Mouse (Mus musculus): ENCODE results near the gene Cxcl10. TPM values are rescaled to one million over a fixed set of nuclear protein-coding genes. Genes with fewer than 3 reads are reported as not detected.

Gene Cxcl10
- polyA plus RNA-seq, 1 experiment from 2014 or later, result 0.74 TPM

DNA sequence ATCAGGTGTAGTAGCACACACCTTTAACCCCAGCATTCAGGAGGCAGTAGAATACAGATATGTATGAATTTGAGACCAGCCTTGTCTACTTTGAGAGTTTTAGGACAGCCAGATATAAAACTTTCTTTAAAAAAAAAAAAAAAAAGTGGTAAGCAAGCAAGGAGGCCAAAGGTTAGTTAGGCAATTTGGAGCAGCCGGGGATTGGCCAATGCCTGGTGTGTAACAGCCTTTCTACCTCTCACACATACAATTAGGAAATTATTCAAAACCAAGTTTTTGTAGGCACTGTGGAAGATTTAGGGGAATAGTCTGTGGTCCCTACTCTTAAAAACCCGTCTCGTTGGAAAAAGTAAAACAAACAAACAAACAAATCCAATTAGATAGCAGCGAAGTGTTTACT, 26.1 kb downstream of the Cxcl10 start:
- no peaks in the 10 kb centered on the region for H3K9me3 ChIP-seq (ENCODE audit: control insufficient read depth, low read length)
- no peaks in the 10 kb centered on the region for H3K36me3 ChIP-seq (ENCODE audit: control insufficient read depth, insufficient read depth, low read length)
- no peaks in the 10 kb centered on the region for H3K27me3 ChIP-seq (ENCODE audit: control insufficient read depth, insufficient read depth, low read length)
- no peaks in the 10 kb centered on the region for H3K4me1 ChIP-seq (replicated peaks; ENCODE audit: control insufficient read depth, insufficient read depth)
- H3K4me3 ChIP-seq (ENCODE audit: low read depth, low read length), result no peak overlapping the region
- H3K27ac ChIP-seq (replicated peaks), result no peak overlapping the region
- DNase-seq (ENCODE audit: low spot score), result no peak
- 71% methylated on average over 4 of the region's 4 CpGs for WGBS
- H3K4me2 ChIP-seq (replicated peaks; ENCODE audit: low read depth), result no peak overlapping the region
- H3K9ac ChIP-seq (ENCODE audit: low read length), result no peak overlapping the region
- ATAC-seq (ENCODE audit: low FRiP score, low TSS enrichment), result no peak
- TF ChIP-seq EP300 (optimal IDR thresholded peaks at IDR 0.05) (no peak), CTCF (IDR thresholded peaks at IDR 0.05; ENCODE audit: low read depth) (no peak)

- no peak overlapping the region for H3K27ac ChIP-seq (replicated peaks)
- WGBS, result 35% methylated on average over 8 of the region's 8 CpGs
- DNase-seq (ENCODE audit: low spot score), result no peak
Measured at GRCm38 (mm10) chr5:92321631-92322400, 26.9 kb downstream of the Cxcl10 start.

GRCm38 (mm10) chr5:92318596-92318995, 30.1 kb downstream of the Cxcl10 start:
- Histone ChIP-seq H3K9ac (ENCODE audit: low read length) (no peak overlapping the region), H3K4me3 (ENCODE audit: low read depth, low read length) (no peak overlapping the region), H3K4me1 (replicated peaks; ENCODE audit: control insufficient read depth, insufficient read depth) (no peaks in the 10 kb centered on the region), H3K4me2 (replicated peaks; ENCODE audit: low read depth) (no peak overlapping the region), H3K36me3 (ENCODE audit: control insufficient read depth, insufficient read depth, low read length) (no peaks in the 10 kb centered on the region), H3K9me3 (ENCODE audit: control insufficient read depth, low read length) (no peaks in the 10 kb centered on the region), H3K27me3 (ENCODE audit: control insufficient read depth, insufficient read depth, low read length) (no peaks in the 10 kb centered on the region), H3K27ac (replicated peaks) (no peak overlapping the region)
- TF ChIP-seq CTCF (IDR thresholded peaks at IDR 0.05; ENCODE audit: low read depth), result no peak
- TF ChIP-seq EP300 (optimal IDR thresholded peaks at IDR 0.05), result no peak
- WGBS, result 81% methylated on average over 14 of the region's 14 CpGs
- no peak for DNase-seq (ENCODE audit: low spot score)
- no peak for ATAC-seq (ENCODE audit: low FRiP score, low TSS enrichment)

More at GRCm38 (mm10) chr5:92321631-92322400, 26.9 kb downstream of the Cxcl10 start:
- no peaks in the 10 kb centered on the region for H3K4me1 ChIP-seq (replicated peaks; ENCODE audit: control insufficient read depth, insufficient read depth)
- no peak overlapping the region for H3K4me2 ChIP-seq (replicated peaks; ENCODE audit: low read depth)
- H3K9me3 ChIP-seq (ENCODE audit: control insufficient read depth, low read length), result no peaks in the 10 kb centered on the region
- TF ChIP-seq EP300 (optimal IDR thresholded peaks at IDR 0.05), result no peak
- TF ChIP-seq CTCF (IDR thresholded peaks at IDR 0.05; ENCODE audit: low read depth), result peak; percentile 36; the same call in 1 of the 2 replicates
- ATAC-seq (ENCODE audit: low FRiP score, low TSS enrichment), result peak; percentile 42; the same call in 1 of the 2 replicates
- H3K36me3 ChIP-seq (ENCODE audit: control insufficient read depth, insufficient read depth, low read length), result no peaks in the 10 kb centered on the region
- no peak overlapping the region for H3K9ac ChIP-seq (ENCODE audit: low read length)
- no peak overlapping the region for H3K4me3 ChIP-seq (ENCODE audit: low read depth, low read length)
- H3K27me3 ChIP-seq (ENCODE audit: control insufficient read depth, insufficient read depth, low read length), result no peaks in the 10 kb centered on the region

- H3K27ac ChIP-seq (replicated peaks), result no peak overlapping the region
- H3K27me3 ChIP-seq (ENCODE audit: control insufficient read depth, insufficient read depth, low read length), result no peaks in the 10 kb centered on the region
- no peak overlapping the region for H3K4me2 ChIP-seq (replicated peaks; ENCODE audit: low read depth)
- no peak overlapping the region for H3K9ac ChIP-seq (ENCODE audit: low read length)
- no peak for ATAC-seq (ENCODE audit: low FRiP score, low TSS enrichment)
- no peak overlapping the region for H3K4me3 ChIP-seq (ENCODE audit: low read depth, low read length)
- no peak for DNase-seq (ENCODE audit: low spot score)
- no peak for TF ChIP-seq CTCF (IDR thresholded peaks at IDR 0.05; ENCODE audit: low read depth)
- no peak for TF ChIP-seq EP300 (optimal IDR thresholded peaks at IDR 0.05)
- no peaks in the 10 kb centered on the region for H3K9me3 ChIP-seq (ENCODE audit: control insufficient read depth, low read length)
- WGBS, result 69% methylated on average over 7 of the region's 7 CpGs
- no peaks in the 10 kb centered on the region for H3K36me3 ChIP-seq (ENCODE audit: control insufficient read depth, insufficient read depth, low read length)
- no peaks in the 10 kb centered on the region for H3K4me1 ChIP-seq (replicated peaks; ENCODE audit: control insufficient read depth, insufficient read depth)
Measured at GRCm38 (mm10) chr5:92318119-92318518, 30.6 kb downstream of the Cxcl10 start.

- H3K9me3 ChIP-seq (ENCODE audit: control insufficient read depth, low read length), result no peaks in the 10 kb centered on the region
- H3K9ac ChIP-seq (ENCODE audit: low read length), result no peak overlapping the region
- H3K4me3 ChIP-seq (ENCODE audit: low read depth, low read length), result no peak overlapping the region
- H3K27me3 ChIP-seq (ENCODE audit: control insufficient read depth, insufficient read depth, low read length), result no peaks in the 10 kb centered on the region
- DNase-seq (ENCODE audit: low spot score) (no peak), ATAC-seq (ENCODE audit: low FRiP score, low TSS enrichment) (no peak)
- 49% methylated on average over 7 of the region's 7 CpGs for WGBS
- TF ChIP-seq EP300 (optimal IDR thresholded peaks at IDR 0.05) (no peak), CTCF (IDR thresholded peaks at IDR 0.05; ENCODE audit: low read depth) (no peak)
- no peaks in the 10 kb centered on the region; the same call in 1 of the 2 replicates for H3K36me3 ChIP-seq (ENCODE audit: control insufficient read depth, insufficient read depth, low read length)
- H3K27ac ChIP-seq (replicated peaks), result no peak overlapping the region
- no peaks in the 10 kb centered on the region; the same call in 1 of the 2 replicates for H3K4me1 ChIP-seq (replicated peaks; ENCODE audit: control insufficient read depth, insufficient read depth)
- H3K4me2 ChIP-seq (replicated peaks; ENCODE audit: low read depth), result no peak overlapping the region
Measured at GRCm38 (mm10) chr5:92313776-92314175, 34.9 kb downstream of the Cxcl10 start.

GRCm38 (mm10) chr5:92312046-92312715, 36.5 kb downstream of the Cxcl10 start:
- no peak overlapping the region for H3K9ac ChIP-seq (ENCODE audit: low read length)
- H3K27me3 ChIP-seq (ENCODE audit: control insufficient read depth, insufficient read depth, low read length), result no peaks in the 10 kb centered on the region
- no peak overlapping the region for H3K27ac ChIP-seq (replicated peaks)
- H3K4me1 ChIP-seq (replicated peaks; ENCODE audit: control insufficient read depth, insufficient read depth), result no peaks in the 10 kb centered on the region; the same call in 1 of the 2 replicates
- ATAC-seq (ENCODE audit: low FRiP score, low TSS enrichment), result no peak
- H3K4me2 ChIP-seq (replicated peaks; ENCODE audit: low read depth), result no peak overlapping the region
- DNase-seq (ENCODE audit: low spot score), result peak; percentile 79
- no peaks in the 10 kb centered on the region; the same call in 1 of the 2 replicates for H3K36me3 ChIP-seq (ENCODE audit: control insufficient read depth, insufficient read depth, low read length)
- TF ChIP-seq CTCF (IDR thresholded peaks at IDR 0.05; ENCODE audit: low read depth) (peak; percentile 88), EP300 (optimal IDR thresholded peaks at IDR 0.05) (no peak)
- no peak overlapping the region for H3K4me3 ChIP-seq (ENCODE audit: low read depth, low read length)
- 12% methylated on average over 13 of the region's 13 CpGs for whole genome bisulfite sequencing
- H3K9me3 ChIP-seq (ENCODE audit: control insufficient read depth, low read length), result no peaks in the 10 kb centered on the region

Data from stomach, postnatal 0 days (tissue).